Mouse (Mus musculus) stomach, postnatal 0 days (tissue): ENCODE measurements around the gene Rimkla. TPM values are rescaled to one million over a fixed set of nuclear protein-coding genes. Genes with fewer than 3 reads are reported as not detected.

ENCODE experiments used
- ATAC-seq: fragments of 200-750 bp; cut with Nextera tagmentation; 2 replicates; pipeline ENCODE4 v1.8.0; 2017; ENCODE audit not compliant: low FRiP score, low TSS enrichment
- DNase-seq: peaks from one replicate; pipeline ENCODE4 v3.0.0-alpha.2; 2016; ENCODE audit warnings: low spot score
- H3K27ac ChIP-seq: fragments of 300-500 bp; sonication (generic); replicated peaks from 2 replicates; pipeline ENCODE4 v1.5.1; 2014; ENCODE audit warnings: mild to moderate bottlenecking, control low read depth
- H3K27me3 ChIP-seq: fragments of 300-500 bp; sonication (generic); 2 replicates; pipeline ENCODE4 v1.6.1; 2014; ENCODE audit warnings: low read length; ENCODE audit not compliant: control insufficient read depth, insufficient read depth
- H3K36me3 ChIP-seq: fragments of 300-500 bp; sonication (generic); 2 replicates; pipeline ENCODE4 v1.6.1; 2014; ENCODE audit warnings: low read length, mixed read lengths; ENCODE audit not compliant: control insufficient read depth, insufficient read depth
- H3K4me1 ChIP-seq: fragments of 300-500 bp; sonication (generic); replicated peaks from 2 replicates; pipeline ENCODE4 v1.6.1; 2014; ENCODE audit warnings: antibody characterized with exemption; ENCODE audit not compliant: control insufficient read depth, insufficient read depth
- H3K4me2 ChIP-seq: fragments of 300-500 bp; sonication (generic); replicated peaks from 2 replicates; pipeline ENCODE4 v1.6.1; 2014; ENCODE audit warnings: low read depth, mild to moderate bottlenecking, control low read depth, moderate library complexity
- H3K4me3 ChIP-seq: fragments of 300-500 bp; sonication (generic); 2 replicates; pipeline ENCODE4 v1.5.1; 2014; ENCODE audit warnings: low read depth, low read length, control low read depth
- H3K9ac ChIP-seq: fragments of 300-500 bp; sonication (generic); 2 replicates; pipeline ENCODE4 v1.6.1; 2014; ENCODE audit warnings: mild to moderate bottlenecking, low read length, control low read depth, mixed read lengths
- H3K9me3 ChIP-seq: fragments of 300-500 bp; sonication (generic); 2 replicates; pipeline ENCODE4 v1.6.1; 2016; ENCODE audit warnings: low read length; ENCODE audit not compliant: control insufficient read depth
- CTCF ChIP-seq: IDR thresholded peaks from 2 replicates; pipeline ENCODE4 v1.5.1; 2016; ENCODE audit warnings: antibody characterized with exemption, low read depth, mild to moderate bottlenecking, moderate library complexity
- EP300 ChIP-seq: optimal IDR thresholded peaks from 2 replicates; pipeline ENCODE3; 2016; ENCODE audit warnings: antibody characterized with exemption
- WGBS: fragments of 180-500 bp; shearing (Covaris S2); extraction: QIAGEN DNeasy Blood & Tissue Kit; methylation state at CpG from one replicate; pipeline ENCODE4 v1.1.7; 2014; 5-methylcytosine and 5-hydroxymethylcytosine counted together
- polyA plus RNA-seq: library from polyadenylated mRNA; unstranded; fragments of >200 nt; fragmentation: Nextera tagmentation; extraction: Ambion mirVana; gene quantifications from 2 replicates; pipeline ENCODE4 v1.2.1, GENCODE M21; 2015

The Rimkla gene
- polyA plus RNA-seq, 1 experiment from 2014 or later = 0.25 TPM

GRCm38 (mm10) chr4:119512731-119513141 is 20.3 kb upstream of the Rimkla start:
- no peaks in the 10 kb centered on the region for H3K9me3 ChIP-seq
- no peak for DNase-seq
- 48% methylated on average over 3 of the region's 3 CpGs for whole genome bisulfite sequencing

GRCm38 (mm10) chr4:119511591-119511990 is 19.2 kb upstream of the Rimkla start:
- H3K36me3 ChIP-seq = no peaks in the 10 kb centered on the region
- WGBS = 77% methylated on average over 2 of the region's 2 CpGs
- H3K27me3 ChIP-seq = no peaks in the 10 kb centered on the region
- no peak for DNase-seq
- no peak overlapping the region for H3K4me2 ChIP-seq
- no peak overlapping the region for H3K27ac ChIP-seq
- TF ChIP-seq CTCF (peak; percentile 35), EP300 (no peak)
- no peak overlapping the region for H3K4me3 ChIP-seq
- H3K9me3 ChIP-seq = no peaks in the 10 kb centered on the region
- H3K4me1 ChIP-seq = no peaks in the 10 kb centered on the region
- no peak for ATAC-seq
- no peak overlapping the region for H3K9ac ChIP-seq

More at GRCm38 (mm10) chr4:119512731-119513141, 20.3 kb upstream of the Rimkla start:
- H3K27ac ChIP-seq = no peak overlapping the region
- no peak for ATAC-seq
- no peak overlapping the region for H3K4me2 ChIP-seq
- no peaks in the 10 kb centered on the region for H3K4me1 ChIP-seq
- H3K9ac ChIP-seq = no peak overlapping the region
- no peaks in the 10 kb centered on the region for H3K27me3 ChIP-seq
- no peak overlapping the region for H3K4me3 ChIP-seq
- no peaks in the 10 kb centered on the region for H3K36me3 ChIP-seq
- TF ChIP-seq CTCF (no peak), EP300 (no peak)

- no peak overlapping the region for H3K4me2 ChIP-seq
- no peak overlapping the region for H3K9ac ChIP-seq
- no peaks in the 10 kb centered on the region for H3K27me3 ChIP-seq
- 64% methylated on average over 5 of the region's 5 CpGs for WGBS
- no peaks in the 10 kb centered on the region for H3K4me1 ChIP-seq
- H3K27ac ChIP-seq = no peak overlapping the region
- H3K4me3 ChIP-seq = no peak overlapping the region
- H3K36me3 ChIP-seq = no peaks in the 10 kb centered on the region
- no peaks in the 10 kb centered on the region for H3K9me3 ChIP-seq
- DNase-seq (no peak), ATAC-seq (no peak)
- TF ChIP-seq CTCF (no peak), EP300 (no peak)
These were observed 6.0 kb upstream of the Rimkla start for GRCm38 (mm10) chr4:119498319-119498848.

- H3K4me3 ChIP-seq = peak overlapping the region; percentile 51
- H3K4me1 ChIP-seq = no peaks in the 10 kb centered on the region
- H3K9me3 ChIP-seq = no peaks in the 10 kb centered on the region
- 0 out of 2 replicates have a peak, but pooled peaks cover 3% of the 10 kb centered on the region for H3K27me3 ChIP-seq
- TF ChIP-seq EP300 = no peak
- no peak for TF ChIP-seq CTCF
- H3K36me3 ChIP-seq = no peaks in the 10 kb centered on the region
- no peak overlapping the region for H3K27ac ChIP-seq
- peak overlapping the region; percentile 55 for H3K9ac ChIP-seq
- no peak for DNase-seq
- H3K4me2 ChIP-seq = peak overlapping the region; percentile 94
- no peak for ATAC-seq
- WGBS = 37% methylated on average over 10 of the region's 10 CpGs
These were observed 502 bp upstream of the Rimkla start for GRCm38 (mm10) chr4:119492933-119493327.

- Histone ChIP-seq H3K4me1 (no peaks in the 10 kb centered on the region), H3K4me2 (no peak overlapping the region), H3K4me3 (no peak overlapping the region), H3K9ac (no peak overlapping the region), H3K27me3 (0 out of 2 replicates have a peak, but pooled peaks cover 3% of the 10 kb centered on the region), H3K36me3 (no peaks in the 10 kb centered on the region), H3K9me3 (no peaks in the 10 kb centered on the region), H3K27ac (no peak overlapping the region)
- DNase-seq (peak; percentile 27), ATAC-seq (no peak)
- 80% methylated on average over 3 of the region's 3 CpGs for WGBS
- TF ChIP-seq CTCF (peak; percentile 59), EP300 (no peak)
These were observed 1.6 kb downstream of the Rimkla start for GRCm38 (mm10) chr4:119490806-119491205.

- Histone ChIP-seq H3K9ac (no peak overlapping the region), H3K36me3 (no peaks in the 10 kb centered on the region), H3K4me3 (no peak overlapping the region), H3K9me3 (no peaks in the 10 kb centered on the region), H3K4me1 (no peaks in the 10 kb centered on the region), H3K27ac (no peak overlapping the region), H3K27me3 (0 out of 2 replicates have a peak, but pooled peaks cover 3% of the 10 kb centered on the region), H3K4me2 (no peak overlapping the region)
- WGBS = 87% methylated on average over 10 of the region's 10 CpGs
- TF ChIP-seq EP300 (no peak), CTCF (no peak)
- no peak for DNase-seq
- no peak for ATAC-seq
These were observed 2.8 kb downstream of the Rimkla start for GRCm38 (mm10) chr4:119489666-119490065.
